Mouse (Mus musculus) thymus, adult 2 months (tissue): ENCODE measurements around the gene Rere. TPM values are rescaled to one million over a fixed set of nuclear protein-coding genes. Genes with fewer than 3 reads are reported as not detected.

Source experiments
- DNase-seq: peaks from one replicate; pipeline ENCODE4 v3.0.0; 2021
- H3K27ac ChIP-seq: fragments of 200-500 bp; 2 replicates; pipeline ENCODE4 v1.5.1; 2012; ENCODE audit warnings: low read length, control low read depth; ENCODE audit not compliant: control insufficient read depth, insufficient read depth
- H3K27me3 ChIP-seq: fragments of 200-500 bp; 2 replicates; pipeline ENCODE4 v1.6.1; 2012; ENCODE audit warnings: mild to moderate bottlenecking, low read length, moderate library complexity, mixed read lengths; ENCODE audit not compliant: control insufficient read depth, insufficient read depth
- H3K36me3 ChIP-seq: fragments of 200-500 bp; 2 replicates; pipeline ENCODE4 v1.6.1; 2012; ENCODE audit warnings: mild to moderate bottlenecking, low read length, moderate library complexity; ENCODE audit not compliant: control insufficient read depth, insufficient read depth
- H3K4me1 ChIP-seq: fragments of 200-500 bp; replicated peaks from 2 replicates; pipeline ENCODE4 v1.6.1; 2012; ENCODE audit warnings: low read length; ENCODE audit not compliant: control insufficient read depth, insufficient read depth
- H3K4me3 ChIP-seq: fragments of 200-500 bp; 2 replicates; pipeline ENCODE4 v1.5.1; 2012; ENCODE audit warnings: mild to moderate bottlenecking, low read length, control low read depth, moderate library complexity; ENCODE audit not compliant: control insufficient read depth, insufficient read depth
- CTCF ChIP-seq: fragments of 200-500 bp; IDR thresholded peaks from 2 replicates; pipeline ENCODE4 v1.5.1; 2012; ENCODE audit warnings: mild to moderate bottlenecking, control low read depth, low read length, moderate library complexity, borderline replicate concordance; ENCODE audit not compliant: control insufficient read depth, poor library complexity, insufficient read depth; ENCODE audit errors: extremely low read depth
- POLR2A ChIP-seq: fragments of 200-500 bp; IDR thresholded peaks from 2 replicates; pipeline ENCODE4 v1.6.1; 2012; ENCODE audit warnings: mild to moderate bottlenecking, low read length, control low read depth, moderate library complexity; ENCODE audit not compliant: control insufficient read depth, poor library complexity, insufficient read depth; ENCODE audit errors: extremely low read depth
- WGBS: fragments of 180-500 bp; shearing (Covaris S2); methylation state at CpG from one replicate; pipeline ENCODE4 v1.1.7; 2018; 5-methylcytosine and 5-hydroxymethylcytosine counted together
- polyA plus RNA-seq: library from polyadenylated mRNA; depleted of rRNA; stranded (reverse); fragments of >200 nt; gene quantifications from 2 replicates; pipeline ENCODE4 v1.2.3, GENCODE M21; 2012

The Rere gene
- polyA plus RNA-seq, 1 experiment: 52.5 TPM

GRCm38 (mm10) chr4:150362858-150363257 lies 81.4 kb downstream of the Rere start:
- H3K4me1 ChIP-seq: no peaks in the 10 kb centered on the region
- 94% methylated on average over 5 of the region's 5 CpGs for WGBS
- no peaks in the 10 kb centered on the region for H3K27me3 ChIP-seq
- DNase-seq: no peak
- no peak overlapping the region for H3K4me3 ChIP-seq
- H3K27ac ChIP-seq: no peak overlapping the region
- no peaks in the 10 kb centered on the region for H3K36me3 ChIP-seq
- TF ChIP-seq CTCF (no peak), POLR2A (no peak)

DNA sequence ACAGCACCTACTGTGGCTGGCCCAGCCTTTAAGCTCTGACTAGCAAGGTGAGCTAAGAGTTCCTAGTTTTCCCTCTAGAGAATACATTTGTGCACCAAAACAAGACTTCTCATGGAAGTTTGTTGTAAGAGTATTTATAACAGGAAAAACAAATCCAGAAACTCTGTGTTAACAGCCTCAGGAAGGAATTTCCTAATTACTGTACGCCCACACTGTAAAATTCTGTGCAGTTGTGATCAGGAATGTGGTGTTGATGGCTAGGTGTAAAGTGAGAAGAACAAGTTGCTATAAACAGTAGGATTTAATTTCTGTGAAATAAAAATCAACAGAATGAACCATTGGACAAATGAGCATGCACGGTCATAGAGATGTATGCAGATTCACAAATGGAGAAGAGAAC lies 83.3 kb downstream of the Rere start:
- Histone ChIP-seq H3K36me3 (no peaks in the 10 kb centered on the region), H3K4me3 (no peak overlapping the region), H3K4me1 (no peaks in the 10 kb centered on the region), H3K27ac (no peak overlapping the region), H3K27me3 (no peaks in the 10 kb centered on the region)
- TF ChIP-seq POLR2A: no peak
- TF ChIP-seq CTCF: no peak
- WGBS: 91% methylated on average over 2 of the region's 2 CpGs
- DNase-seq: no peak

- Histone ChIP-seq H3K27me3 (no peaks in the 10 kb centered on the region), H3K4me3 (no peak overlapping the region), H3K36me3 (no peaks in the 10 kb centered on the region), H3K27ac (no peak overlapping the region), H3K4me1 (peaks cover 2% of the 10 kb centered on the region; the same call in 1 of the 2 replicates)
- TF ChIP-seq CTCF (no peak), POLR2A (no peak)
- WGBS: 46% methylated on average over 6 of the region's 6 CpGs
- peak; percentile 63 for DNase-seq
Measured at GRCm38 (mm10) chr4:150366510-150367208, 85.2 kb downstream of the Rere start.

GRCm38 (mm10) chr4:150371580-150372380 lies 90.3 kb downstream of the Rere start:
- Histone ChIP-seq H3K27ac (no peak overlapping the region), H3K36me3 (no peaks in the 10 kb centered on the region), H3K27me3 (no peaks in the 10 kb centered on the region), H3K4me1 (peaks cover 11% of the 10 kb centered on the region), H3K4me3 (peak overlapping the region; percentile 84)
- TF ChIP-seq POLR2A (no peak), CTCF (peak; percentile 51; the same call in 1 of the 2 replicates)
- DNase-seq: peak; percentile 75
- 3% methylated on average over 58 of the region's 58 CpGs for WGBS

DNA sequence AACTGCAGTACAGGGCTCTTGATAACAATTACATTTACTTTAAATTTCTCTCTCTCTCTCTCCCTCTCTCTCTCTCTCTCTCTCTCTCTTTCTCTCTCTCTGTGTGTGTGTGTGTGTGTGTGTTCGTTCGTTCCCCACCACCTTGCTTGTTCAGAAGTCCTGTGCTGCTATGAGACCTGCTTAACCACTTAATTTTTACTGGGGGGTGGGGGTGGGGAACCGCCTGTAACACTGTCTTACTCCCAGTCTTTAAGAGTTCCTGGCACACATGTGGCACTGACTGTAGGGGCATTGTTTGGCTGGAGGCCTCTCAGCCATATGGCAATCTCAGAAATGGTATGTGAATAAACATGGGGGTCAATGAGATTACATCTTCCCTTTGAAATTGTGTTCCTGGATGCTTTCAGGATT lies 91.2 kb downstream of the Rere start:
- peak overlapping the region; percentile 5 for H3K27ac ChIP-seq
- DNase-seq: no peak
- no peaks in the 10 kb centered on the region for H3K27me3 ChIP-seq
- H3K4me3 ChIP-seq: peak overlapping the region; percentile 16; the same call in 1 of the 2 replicates
- TF ChIP-seq POLR2A: no peak
- 8% methylated on average over 3 of the region's 3 CpGs for WGBS
- H3K4me1 ChIP-seq: peaks cover 11% of the 10 kb centered on the region
- H3K36me3 ChIP-seq: no peaks in the 10 kb centered on the region

DNA sequence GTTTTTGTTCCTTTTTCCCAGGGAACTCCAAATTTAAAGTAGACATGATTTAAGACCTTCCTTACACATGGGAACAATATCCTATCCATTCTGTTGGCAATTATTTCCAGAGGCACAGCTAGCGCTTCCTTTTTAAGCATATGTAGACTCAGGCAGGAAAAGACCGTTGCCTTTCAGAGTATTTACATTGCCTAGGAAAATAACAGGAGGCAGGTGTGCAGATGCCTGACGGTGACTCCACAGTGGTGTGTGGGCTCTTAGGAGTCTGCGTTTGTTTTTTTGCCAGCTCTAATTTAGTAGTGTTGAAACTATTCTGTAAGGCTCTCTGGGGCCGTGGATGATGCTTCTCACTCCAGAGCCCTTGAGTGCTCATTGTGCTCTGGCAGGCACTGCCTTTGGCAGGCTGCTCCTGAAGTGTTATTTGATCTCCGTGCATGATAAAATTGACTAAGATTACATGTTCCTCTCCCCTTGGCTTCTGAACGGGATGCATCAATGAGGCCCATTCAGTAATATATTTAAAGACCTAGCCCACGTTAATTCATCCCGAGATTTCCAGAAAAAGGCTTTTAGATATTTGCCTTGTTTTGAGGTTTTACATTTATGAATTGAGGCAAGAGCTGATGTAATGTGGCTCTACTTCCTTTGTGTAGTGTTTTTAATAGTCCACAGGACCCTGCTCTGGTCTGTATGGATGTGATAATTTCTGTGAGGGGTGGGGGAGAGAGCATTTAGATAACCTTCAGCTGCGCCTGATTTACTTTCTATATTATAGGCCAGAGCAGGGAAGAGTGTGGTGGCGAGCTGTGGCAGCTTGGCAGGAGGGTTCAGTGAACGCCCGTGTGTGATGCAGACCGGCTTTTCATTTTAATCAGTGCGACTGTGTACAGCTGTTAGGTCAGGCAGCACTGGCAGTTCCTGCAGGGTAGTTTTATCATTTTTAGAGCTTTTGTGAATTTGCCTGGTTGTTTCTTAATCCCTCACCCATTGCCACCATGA lies 92.0 kb downstream of the Rere start:
- H3K36me3 ChIP-seq: no peaks in the 10 kb centered on the region
- H3K27ac ChIP-seq: peak overlapping the region; percentile 71
- no peaks in the 10 kb centered on the region for H3K27me3 ChIP-seq
- H3K4me1 ChIP-seq: peaks cover 11% of the 10 kb centered on the region
- WGBS: 9% methylated on average over 15 of the region's 15 CpGs
- H3K4me3 ChIP-seq: peak overlapping the region; percentile 37
- DNase-seq: peak; percentile 34
- TF ChIP-seq CTCF: no peak
- no peak for TF ChIP-seq POLR2A
